Mouse (Mus musculus) liver, adult 2 months (tissue): ENCODE results near the gene Mef2d.

Experiments
- CTCF ChIP-seq: fragments of 200-500 bp; IDR thresholded peaks from 2 replicates; pipeline ENCODE4 v1.5.1; 2011; ENCODE audit warnings: low read depth, low read length, control low read depth
- POLR2A ChIP-seq: fragments of 200-500 bp; IDR thresholded peaks from 2 replicates; pipeline ENCODE4 v1.6.1; 2011; ENCODE audit warnings: low read length, control low read depth; ENCODE audit not compliant: insufficient read depth; ENCODE audit errors: extremely low read depth

DNA sequence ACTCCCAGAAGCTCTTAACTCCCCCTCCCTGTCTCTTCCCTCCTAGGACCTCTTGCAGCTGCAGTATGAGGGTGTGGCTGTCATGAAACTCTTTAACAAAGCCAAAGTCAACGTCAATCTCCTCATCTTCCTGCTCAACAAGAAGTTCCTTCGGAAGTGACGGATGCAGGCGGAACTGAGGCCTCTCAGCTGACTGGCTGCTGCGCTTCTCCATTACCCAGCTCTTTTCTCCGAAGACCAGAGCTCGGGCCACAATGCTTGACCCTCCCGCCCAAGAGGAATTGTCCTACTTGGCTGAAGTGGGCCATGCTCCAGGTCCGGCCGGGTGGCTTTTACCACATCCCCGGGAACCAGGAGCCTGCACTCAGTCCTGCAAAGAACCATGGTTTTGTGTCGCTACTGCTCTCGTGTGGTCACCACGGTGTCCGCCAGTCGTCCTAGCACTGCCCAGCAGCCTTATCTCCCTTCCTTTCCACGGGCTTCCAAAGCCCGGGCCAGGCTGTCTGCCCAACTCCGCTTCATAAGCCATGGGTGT, 22.0 kb upstream of the Mef2d start:
- TF ChIP-seq CTCF (no peak), POLR2A (no peak)
